Mouse (Mus musculus) cerebellum, postnatal 14 days (tissue): ENCODE measurements at regions not wholly inside any gene's neighbourhood (a gene's known extent, or its start where the extent isn't known, plus 50 kb on each side); places are given as distances from the start of the nearest gene placed in this dataset.

Experiments
- DNase-seq, 2 experiments: peaks; one replicate each; pipeline ENCODE4 v3.0.0; 2021; ENCODE audit warnings: mixed read lengths in 2 of 2

- peak; percentile 48 to 50 for DNase-seq
Measured at GRCm38 (mm10) chr2:74349809-74350208, 229.4 kb downstream of the Lnpk start.

- no peak for DNase-seq
Measured at GRCm38 (mm10) chr2:74306301-74306700, 272.9 kb downstream of the Lnpk start.

GRCm38 (mm10) chr2:74300885-74301451, 278.3 kb downstream of the Lnpk start:
- DNase-seq, result peak; percentile 10 to 18

GRCm38 (mm10) chr2:74300366-74300791, 278.9 kb downstream of the Lnpk start:
- DNase-seq, result peak; percentile 76 to 81

GRCm38 (mm10) chr2:74292641-74293040, 286.6 kb downstream of the Lnpk start:
- no peak for DNase-seq

GRCm38 (mm10) chr2:74291416-74292396, 287.5 kb downstream of the Lnpk start:
- peak in 1 of 2 experiments; percentile 13 for DNase-seq

GRCm38 (mm10) chr2:74285624-74286023, 293.6 kb downstream of the Lnpk start:
- no peak for DNase-seq

GRCm38 (mm10) chr2:74264963-74265362, 314.3 kb downstream of the Lnpk start:
- no peak for DNase-seq

- no peak for DNase-seq
Measured at GRCm38 (mm10) chr2:74257034-74257781, 322.0 kb downstream of the Lnpk start.

GRCm38 (mm10) chr2:74247521-74247920, 331.7 kb downstream of the Lnpk start:
- DNase-seq, result no peak

- DNase-seq, result no peak
Measured at GRCm38 (mm10) chr2:74246631-74247030, 332.6 kb downstream of the Lnpk start.

- DNase-seq, result peak; percentile 12 to 16
Measured at GRCm38 (mm10) chr2:74244203-74244602, 333.1 kb upstream of the Atp5g3 start.

- peak; percentile 20 to 37 for DNase-seq
Measured at GRCm38 (mm10) chr2:74243801-74244200, 332.7 kb upstream of the Atp5g3 start.

GRCm38 (mm10) chr2:74239586-74239985, 328.5 kb upstream of the Atp5g3 start:
- DNase-seq, result no peak

- no peak for DNase-seq
Measured at GRCm38 (mm10) chr2:74217437-74217836, 306.3 kb upstream of the Atp5g3 start.

- DNase-seq, result no peak
Measured at GRCm38 (mm10) chr2:74210210-74210609, 299.1 kb upstream of the Atp5g3 start.

GRCm38 (mm10) chr2:74209421-74209917, 298.3 kb upstream of the Atp5g3 start:
- DNase-seq, result no peak

- no peak for DNase-seq
Measured at GRCm38 (mm10) chr2:74207440-74207839, 296.3 kb upstream of the Atp5g3 start.

GRCm38 (mm10) chr2:74202776-74203175, 291.6 kb upstream of the Atp5g3 start:
- DNase-seq, result no peak

GRCm38 (mm10) chr2:74201608-74202323, 290.6 kb upstream of the Atp5g3 start:
- DNase-seq, result no peak

GRCm38 (mm10) chr2:74199550-74199949, 288.4 kb upstream of the Atp5g3 start:
- DNase-seq, result no peak
